Mouse (Mus musculus): Measurements from ENCODE around the gene Syn3.

Gene Syn3

GRCm38 (mm10) chr10:86196414-86197025 is 302.2 kb downstream of the Syn3 start:
- DNase-seq, result no peak

GRCm38 (mm10) chr10:86194722-86195121 is 304.0 kb downstream of the Syn3 start:
- DNase-seq, result no peak

- no peak for DNase-seq
These were observed 304.7 kb downstream of the Syn3 start for GRCm38 (mm10) chr10:86193863-86194434.

- DNase-seq, result no peak
These were observed 310.1 kb downstream of the Syn3 start for GRCm38 (mm10) chr10:86188614-86189013.

- no peak for DNase-seq
These were observed 310.8 kb downstream of the Syn3 start for GRCm38 (mm10) chr10:86187881-86188280.

- no peak for DNase-seq
These were observed 315.4 kb downstream of the Syn3 start for GRCm38 (mm10) chr10:86183148-86183885.

GRCm38 (mm10) chr10:86182183-86182805 is 316.4 kb downstream of the Syn3 start:
- peak; percentile 25 for DNase-seq

GRCm38 (mm10) chr10:86176411-86176810 is 322.3 kb downstream of the Syn3 start:
- no peak for DNase-seq

- no peak for DNase-seq
These were observed 324.7 kb downstream of the Syn3 start for GRCm38 (mm10) chr10:86174017-86174416.

- DNase-seq, result no peak
These were observed 325.4 kb downstream of the Syn3 start for GRCm38 (mm10) chr10:86173284-86173683.

- DNase-seq, result no peak
These were observed 327.4 kb downstream of the Syn3 start for GRCm38 (mm10) chr10:86171246-86171645.

- no peak for DNase-seq
These were observed 330.6 kb downstream of the Syn3 start for GRCm38 (mm10) chr10:86168084-86168483.

- no peak for DNase-seq
These were observed 331.8 kb downstream of the Syn3 start for GRCm38 (mm10) chr10:86166854-86167268.

GRCm38 (mm10) chr10:86164098-86164497 is 334.6 kb downstream of the Syn3 start:
- no peak for DNase-seq

- DNase-seq, result no peak
These were observed 336.9 kb downstream of the Syn3 start for GRCm38 (mm10) chr10:86161783-86162271.

- no peak for DNase-seq
These were observed 340.3 kb downstream of the Syn3 start for GRCm38 (mm10) chr10:86158198-86158899.

GRCm38 (mm10) chr10:86155344-86155743 is 343.4 kb downstream of the Syn3 start:
- DNase-seq, result no peak

GRCm38 (mm10) chr10:86153221-86153620 is 345.5 kb downstream of the Syn3 start:
- no peak for DNase-seq

GRCm38 (mm10) chr10:86151357-86151756 is 347.3 kb downstream of the Syn3 start:
- DNase-seq, result no peak

GRCm38 (mm10) chr10:86150076-86150475 is 348.6 kb downstream of the Syn3 start:
- DNase-seq, result no peak

- DNase-seq, result no peak
These were observed 349.5 kb downstream of the Syn3 start for GRCm38 (mm10) chr10:86149029-86149818.

GRCm38 (mm10) chr10:86139061-86139681 is 359.5 kb downstream of the Syn3 start:
- DNase-seq, result no peak
